Mouse (Mus musculus) heart, postnatal 0 days (tissue): ENCODE measurements at regions not wholly inside any gene's neighbourhood (a gene's known extent, or its start where the extent isn't known, plus 50 kb on each side); places are given as distances from the start of the nearest gene placed in this dataset.

Source experiments
- CTCF ChIP-seq: IDR thresholded peaks from 2 replicates; pipeline ENCODE4 v1.5.1; 2016; ENCODE audit warnings: antibody characterized with exemption, control low read depth, low read depth
- EP300 ChIP-seq: IDR thresholded peaks from 2 replicates; pipeline ENCODE4 v1.6.1; 2016; ENCODE audit warnings: antibody characterized with exemption, low read depth

DNA sequence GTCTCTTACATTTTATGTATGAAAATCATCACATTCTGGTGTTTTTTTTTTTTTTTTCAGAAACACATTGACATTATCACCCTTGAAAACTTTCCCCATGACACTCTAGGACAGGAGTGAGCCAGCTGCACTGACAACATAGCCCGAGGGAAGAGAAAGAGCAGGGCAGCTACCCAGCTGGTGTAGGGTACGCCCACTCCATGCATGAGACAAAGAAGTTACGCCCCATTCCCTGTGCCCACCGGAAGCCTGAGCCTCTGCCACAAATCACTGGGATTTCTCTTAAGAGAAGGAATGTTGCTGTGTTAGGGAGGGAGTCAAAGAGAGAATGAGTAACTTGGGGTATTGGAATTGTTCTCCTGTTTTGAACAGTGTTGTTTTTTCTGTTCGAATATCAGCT is 149.5 kb downstream of the Rsl24d1 start:
- TF ChIP-seq CTCF: no peak
- no peak for TF ChIP-seq EP300
